Mouse (Mus musculus) left cerebral cortex, adult 18-20 months (tissue): ENCODE measurements around the gene Kcna10. TPM values are rescaled to one million over a fixed set of nuclear protein-coding genes. Genes with fewer than 3 reads are reported as not detected.

ENCODE experiments used
- DNase-seq, 2 experiments: peaks; one replicate each; pipeline ENCODE4 v3.0.0; 2021 to 2022; ENCODE audit warnings: low spot score in 2 of 2, mixed read lengths in 1 of 2
- total RNA-seq, 2 experiments: library from RNA; stranded (reverse); gene quantifications; 2 replicates each; pipeline ENCODE4 v1.2.3; 2021

Gene Kcna10
- total RNA-seq, 2 experiments from 2014 or later, result not detected

DNA sequence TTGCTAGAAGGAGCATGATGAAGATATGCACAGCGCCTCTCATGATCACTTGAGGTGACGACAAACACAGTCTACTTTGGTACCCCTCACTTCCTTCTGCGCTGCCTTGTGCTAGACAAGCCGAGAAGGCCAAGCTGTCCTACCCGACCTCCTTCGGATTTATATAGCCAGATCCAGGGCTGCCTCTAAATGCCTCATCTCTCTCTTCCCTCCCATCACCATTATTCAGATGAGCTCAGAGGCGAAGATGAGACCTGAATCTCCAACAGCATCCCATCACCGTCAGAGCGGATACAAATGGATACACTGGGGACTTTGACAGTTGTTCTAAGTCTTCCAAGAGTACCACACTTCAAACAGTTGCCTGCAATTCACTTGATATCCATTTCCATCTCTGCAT is 56.8 kb downstream of the Kcna10 start, which contains the start of gene Prok1:
Gene Prok1 (minus strand): TSS at position 101 of the 400 bp plus-strand sequence.
- no peak for DNase-seq

DNA sequence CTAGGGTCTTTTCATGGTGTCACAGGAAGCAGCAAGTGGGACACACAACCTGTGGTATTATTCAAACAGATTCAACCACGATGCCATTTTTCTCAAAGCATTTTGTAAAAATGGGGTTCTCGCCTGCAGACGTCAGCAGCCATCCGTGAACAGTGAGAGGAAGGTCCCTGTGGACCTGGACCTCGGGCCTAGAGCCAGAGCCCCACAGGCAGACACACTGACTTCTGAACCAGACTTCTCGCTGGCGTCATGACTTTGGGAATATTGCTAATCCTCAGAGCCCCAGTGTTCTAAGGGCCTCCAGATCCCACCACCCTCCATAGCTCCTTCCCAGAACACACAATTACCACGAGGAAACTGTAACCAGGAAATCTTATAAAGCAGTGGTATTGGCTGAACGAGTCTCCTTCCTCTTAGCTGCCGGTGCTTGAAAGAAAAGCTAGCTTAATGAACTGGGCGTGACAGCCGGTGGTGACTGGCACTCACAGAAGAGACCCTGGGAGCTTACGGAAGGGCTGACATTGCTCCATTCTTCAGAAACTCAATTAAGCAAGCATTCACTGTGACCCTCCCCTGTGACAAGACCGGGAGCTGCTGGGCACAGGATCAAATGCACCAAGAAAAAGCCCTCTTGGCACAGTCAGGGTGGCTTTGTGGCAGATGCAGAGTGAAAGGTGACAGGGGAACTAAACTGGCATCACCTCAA is 58.7 kb downstream of the Kcna10 start:
- no peak for DNase-seq

Other genes starting within 250 kb of the Kcna10 start
- 10 to 100 TPM; 32.9 to 38.9 TPM for gene Kcna3, start 146.9 kb upstream of the Kcna10 start, total RNA-seq
- 100 to 1,000 TPM; 133 to 160 TPM for gene Kcna2, start 81.9 kb upstream of the Kcna10 start, total RNA-seq
- gene Cym, start 38.7 kb downstream of the Kcna10 start, total RNA-seq, result not detected
- gene A630076J17Rik, start 47.6 kb downstream of the Kcna10 start, total RNA-seq, result not detected
- under 1 TPM in 1 of 2 experiments, not detected in 1; 0.14 TPM for gene Prok1, start 56.7 kb downstream of the Kcna10 start, total RNA-seq
- 10 to 100 TPM; 63.6 to 70.6 TPM for gene Lamtor5, start 95.8 kb downstream of the Kcna10 start, total RNA-seq
- gene Slc16a4, start 108.2 kb downstream of the Kcna10 start, total RNA-seq, result under 1 TPM; 0.77 to 0.82 TPM
- gene Rbm15, start 150.6 kb downstream of the Kcna10 start, total RNA-seq, result 10 to 100 TPM; 25.6 to 27.0 TPM